Mouse (Mus musculus) G1E (cell line): ENCODE results near the gene Alg9. TPM values are rescaled to one million over a fixed set of nuclear protein-coding genes. Genes with fewer than 3 reads are reported as not detected.

ENCODE experiments used
- ATAC-seq: 2 replicates; pipeline ENCODE4 v1.8.0; 2016; ENCODE audit warnings: mild to moderate bottlenecking; ENCODE audit not compliant: insufficient number of reproducible peaks, poor library complexity, low FRiP score, severe bottlenecking; ENCODE audit errors: extremely low read depth
- DNase-seq: peaks from one replicate; pipeline ENCODE4 v3.0.0; 2012; ENCODE audit warnings: low spot score
- H3K27me3 ChIP-seq: 2 replicates; pipeline ENCODE4 v1.6.1; 2012; ENCODE audit warnings: mild to moderate bottlenecking, low read length, inconsistent platforms; ENCODE audit not compliant: insufficient read depth
- H3K36me3 ChIP-seq: replicated peaks from 2 replicates; pipeline ENCODE3; 2012; ENCODE audit warnings: mild to moderate bottlenecking, inconsistent platforms
- H3K4me1 ChIP-seq: 2 replicates; pipeline ENCODE4 v1.6.1; 2012; ENCODE audit warnings: low read depth, low read length, inconsistent platforms, mixed read lengths; ENCODE audit not compliant: insufficient read depth
- H3K4me3 ChIP-seq: 2 replicates; pipeline ENCODE4 v1.5.1; 2012; ENCODE audit warnings: low read depth, mild to moderate bottlenecking, inconsistent platforms, low read length, moderate library complexity, mixed read lengths
- H3K9me3 ChIP-seq: replicated peaks from 2 replicates; pipeline ENCODE4 v1.6.1; 2012; ENCODE audit warnings: inconsistent platforms
- CTCF ChIP-seq: IDR thresholded peaks from 2 replicates; pipeline ENCODE4 v1.5.1; 2012; ENCODE audit warnings: low read depth, low read length, inconsistent platforms, mixed read lengths
- GATA1 ChIP-seq: IDR thresholded peaks from 2 replicates; pipeline ENCODE4 v1.6.1; 2012; ENCODE audit warnings: borderline replicate concordance, low read length, inconsistent platforms, mixed read lengths
- GATA2 ChIP-seq: IDR thresholded peaks from 2 replicates; pipeline ENCODE4 v1.6.1; 2012; ENCODE audit warnings: low read depth, low read length, inconsistent platforms, borderline replicate concordance
- POLR2AphosphoS5 ChIP-seq: IDR thresholded peaks from 2 replicates; pipeline ENCODE4 v1.6.1; 2012; ENCODE audit warnings: low read depth, low read length, inconsistent platforms; ENCODE audit not compliant: insufficient replicate concordance
- TAL1 ChIP-seq: conservative IDR thresholded peaks from 2 replicates; pipeline ENCODE4 v1.6.1; 2012; ENCODE audit warnings: low read depth, low read length, inconsistent platforms, mixed read lengths
- polyA plus RNA-seq: library from polyadenylated mRNA; stranded (reverse); fragments of >175 nt; gene quantifications from 2 replicates; pipeline ENCODE4 v1.2.3, GENCODE M21; 2012
- total RNA-seq, 2 experiments: library from RNA; stranded (forward) in 1 of 2; stranded (reverse) in 1 of 2; fragments of 200-1000 nt in 1 of 2; fragments of >200 nt in 1 of 2; fragmentation: Nextera tagmentation in 1 of 2; gene quantifications; 2 replicates each; pipeline ENCODE4 v1.2.3; 2014 to 2017

Gene Alg9
- total and polyA plus RNA-seq, 3 experiments: 14.8 to 35.3 (median 21.9) TPM

DNA sequence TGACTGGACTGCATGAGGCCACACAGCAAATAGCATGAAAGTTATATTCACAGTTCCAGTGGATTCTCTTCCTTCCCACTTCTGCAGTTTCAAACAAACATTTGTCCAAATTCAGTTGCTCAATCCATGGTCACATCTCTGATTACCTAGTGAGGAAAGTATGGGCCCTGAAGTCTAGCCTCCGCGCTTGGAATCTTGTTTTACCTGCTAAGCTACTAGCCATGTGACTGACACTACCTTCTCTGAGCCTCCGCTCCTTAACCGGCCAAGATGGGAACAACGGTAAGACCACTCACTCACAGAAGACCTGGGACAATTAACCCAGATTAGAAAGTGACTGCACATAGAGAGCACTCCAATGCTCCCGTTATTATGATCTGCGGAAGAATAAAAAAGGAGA, 29.0 kb upstream of the Alg9 start:
- DNase-seq (no peak), ATAC-seq (no peak)
- H3K9me3 ChIP-seq: no peaks in the 10 kb centered on the region
- no peak overlapping the region for H3K4me3 ChIP-seq
- 0 out of 2 replicates have a peak, but pooled peaks cover 2% of the 10 kb centered on the region for H3K4me1 ChIP-seq
- H3K27me3 ChIP-seq: peaks cover 52% of the 10 kb centered on the region
- H3K36me3 ChIP-seq: no peaks in the 10 kb centered on the region
- no peak for TF ChIP-seq GATA1
- TF ChIP-seq POLR2AphosphoS5: no peak
- TF ChIP-seq CTCF: no peak
- no peak for TF ChIP-seq TAL1
- TF ChIP-seq GATA2: no peak

DNA sequence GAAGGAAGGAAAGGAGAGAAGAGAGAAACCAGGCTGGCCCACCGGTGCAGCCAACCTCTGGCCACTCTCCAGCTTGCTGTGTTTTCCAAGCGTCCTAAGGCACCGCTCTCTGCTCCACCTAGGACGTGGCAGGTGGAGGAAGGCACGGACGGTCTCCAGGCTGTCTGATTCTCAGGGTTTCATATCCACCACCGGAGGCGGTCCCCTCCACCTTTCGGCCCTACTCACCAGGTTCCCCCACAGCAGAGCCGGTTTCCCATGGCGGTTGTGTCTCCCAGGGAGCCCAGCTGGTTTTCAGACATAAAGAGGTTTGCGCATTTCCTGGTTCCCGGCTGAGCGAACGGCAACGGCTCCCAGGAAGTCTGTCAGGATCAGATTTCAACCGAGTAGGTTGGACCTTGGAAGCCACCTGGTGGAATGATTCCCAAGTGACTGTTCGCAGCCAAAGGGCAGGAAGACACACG, 28.6 kb upstream of the Alg9 start, which contains the start of gene 2310030G06Rik:
Gene 2310030G06Rik (minus strand): TSS at position 323 of the 464 bp plus-strand sequence.
- no peak for TF ChIP-seq GATA2
- TF ChIP-seq CTCF: no peak
- no peak for TF ChIP-seq POLR2AphosphoS5
- TF ChIP-seq GATA1: no peak
- no peak for TF ChIP-seq TAL1
- no peak for ATAC-seq
- Histone ChIP-seq H3K36me3 (no peaks in the 10 kb centered on the region), H3K27me3 (peaks cover 51% of the 10 kb centered on the region), H3K4me1 (0 out of 2 replicates have a peak, but pooled peaks cover 2% of the 10 kb centered on the region), H3K9me3 (no peaks in the 10 kb centered on the region), H3K4me3 (no peak within 1 kb of the TSS)
- no peak for DNase-seq

DNA sequence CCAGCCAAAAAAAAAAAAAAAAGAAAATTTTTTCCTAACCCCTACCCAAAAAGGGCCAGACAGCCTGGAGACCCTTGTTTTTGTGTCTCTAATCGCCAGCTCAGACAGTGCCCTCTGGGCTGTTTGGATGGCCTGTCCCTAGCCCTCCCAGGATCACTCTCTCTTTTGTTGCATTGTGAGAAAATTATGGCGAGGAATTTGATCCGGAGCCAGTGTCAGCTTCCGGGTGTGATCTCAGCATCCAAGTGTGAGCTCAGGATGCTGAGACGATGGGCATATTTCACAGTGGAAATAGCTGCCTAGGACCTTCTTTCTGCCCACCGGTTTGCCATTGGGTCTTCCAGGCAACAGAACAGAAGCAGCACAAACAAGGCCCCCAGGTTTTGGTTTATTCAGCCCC, 24.1 kb upstream of the Alg9 start:
- TF ChIP-seq GATA2 (no peak), GATA1 (no peak), POLR2AphosphoS5 (no peak), CTCF (no peak), TAL1 (no peak)
- Histone ChIP-seq H3K27me3 (peaks cover 55% of the 10 kb centered on the region), H3K4me1 (0 out of 2 replicates have a peak, but pooled peaks cover 2% of the 10 kb centered on the region), H3K36me3 (no peaks in the 10 kb centered on the region), H3K9me3 (no peaks in the 10 kb centered on the region), H3K4me3 (no peak overlapping the region)
- DNase-seq: no peak
- no peak for ATAC-seq

DNA sequence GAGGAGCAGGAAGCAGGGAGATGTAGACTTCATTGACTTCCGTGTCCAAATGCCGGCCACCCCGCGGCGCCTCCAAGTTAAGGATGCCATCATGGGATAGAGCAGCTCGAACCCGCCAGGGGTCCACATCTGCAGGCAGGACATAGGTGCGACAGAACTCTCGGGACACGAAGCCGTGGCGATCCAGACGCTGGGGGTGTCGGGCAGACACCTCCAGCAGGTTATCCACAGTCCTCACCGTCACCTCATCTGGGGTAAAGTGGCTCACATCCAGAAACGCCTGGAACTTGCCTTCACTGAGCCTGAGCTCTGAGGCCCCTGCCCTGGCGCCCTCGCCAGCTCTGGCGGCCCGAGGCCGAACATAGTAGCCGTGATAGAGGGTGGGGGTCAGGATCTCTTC, 23.5 kb upstream of the Alg9 start, which contains the start of gene Cryab:
Gene Cryab (plus strand): TSS at position 3 of the 400 bp plus-strand sequence.
- ATAC-seq: no peak
- Histone ChIP-seq H3K27me3 (peaks cover 51% of the 10 kb centered on the region), H3K36me3 (no peaks in the 10 kb centered on the region), H3K4me3 (no peak within 1 kb of the TSS), H3K9me3 (no peaks in the 10 kb centered on the region), H3K4me1 (no peaks in the 10 kb centered on the region)
- TF ChIP-seq POLR2AphosphoS5 (no peak), GATA1 (no peak), GATA2 (no peak), CTCF (no peak), TAL1 (no peak)
- no peak for DNase-seq

DNA sequence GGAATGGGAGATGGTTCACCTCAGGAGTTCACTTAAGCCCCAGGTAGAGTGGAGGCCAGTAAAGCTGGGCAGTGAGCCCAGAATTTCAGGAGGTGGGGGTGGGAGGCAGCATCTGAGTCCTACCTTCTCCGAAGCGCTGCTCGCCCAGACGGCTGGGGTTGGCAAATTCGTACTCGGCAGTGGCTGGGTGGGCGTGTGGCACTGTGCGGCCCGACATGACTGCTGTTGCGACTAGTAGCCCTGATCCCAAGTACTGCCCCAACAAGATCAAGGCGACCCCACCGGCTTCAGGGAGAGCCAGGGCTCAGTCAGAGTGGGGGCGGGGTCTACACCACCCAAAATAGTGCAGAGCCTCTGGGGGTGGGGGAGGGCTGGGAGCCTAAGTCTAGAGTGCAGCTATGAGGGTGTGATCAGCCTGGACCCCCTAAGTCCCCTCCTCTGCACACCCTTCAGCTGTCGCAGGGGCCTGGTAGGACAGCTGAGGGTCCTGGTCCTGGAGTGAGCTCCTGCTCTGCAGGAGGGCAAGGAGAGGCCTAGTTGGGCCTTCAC, 22.7 kb upstream of the Alg9 start, which contains the start of gene Hspb2:
Gene Hspb2 (minus strand): TSS at position 301 of the 549 bp plus-strand sequence.
- H3K9me3 ChIP-seq: no peaks in the 10 kb centered on the region
- no peak for DNase-seq
- no peak within 1 kb of the TSS for H3K4me3 ChIP-seq
- ATAC-seq: no peak
- TF ChIP-seq TAL1: no peak
- TF ChIP-seq CTCF: no peak
- TF ChIP-seq GATA2: no peak
- TF ChIP-seq POLR2AphosphoS5: no peak
- no peak for TF ChIP-seq GATA1
- H3K4me1 ChIP-seq: no peaks in the 10 kb centered on the region
- peaks cover 43% of the 10 kb centered on the region for H3K27me3 ChIP-seq
- H3K36me3 ChIP-seq: no peaks in the 10 kb centered on the region

DNA sequence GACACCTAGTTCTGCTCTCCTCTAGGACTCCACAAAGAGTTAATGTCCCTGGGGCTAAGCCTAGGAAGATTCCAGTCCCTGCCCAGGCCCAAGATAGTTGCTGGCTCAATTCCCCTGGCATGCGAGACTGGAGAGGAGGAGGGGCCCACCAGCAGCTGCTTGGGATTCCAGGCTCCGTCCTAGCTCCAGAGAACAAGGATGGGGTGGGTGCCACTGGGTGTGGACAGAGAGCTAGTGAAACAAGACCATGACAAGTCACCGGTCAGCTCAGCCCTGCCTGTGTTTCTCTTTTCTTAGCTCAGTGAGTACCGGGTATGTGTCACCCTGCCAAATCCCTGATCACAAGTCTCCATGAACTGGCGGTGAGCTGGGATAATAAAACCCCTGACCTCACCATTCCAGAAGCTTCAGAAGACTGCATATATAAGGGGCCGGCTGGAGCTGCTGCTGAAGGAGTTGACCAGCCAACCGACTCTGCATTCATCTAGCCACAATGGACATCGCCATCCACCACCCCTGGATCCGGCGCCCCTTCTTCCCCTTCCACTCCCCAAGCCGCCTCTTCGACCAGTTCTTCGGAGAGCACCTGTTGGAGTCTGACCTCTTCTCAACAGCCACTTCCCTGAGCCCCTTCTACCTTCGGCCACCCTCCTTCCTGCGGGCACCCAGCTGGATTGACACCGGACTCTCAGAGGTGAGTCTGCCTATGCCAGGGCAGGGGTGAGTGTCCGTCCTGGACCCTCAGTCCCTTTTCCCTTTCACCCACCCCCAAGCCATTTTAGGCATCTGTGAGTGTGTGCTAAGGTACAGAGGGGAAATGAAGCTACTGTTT, 21.8 kb upstream of the Alg9 start:
- Histone ChIP-seq H3K4me1 (no peaks in the 10 kb centered on the region), H3K36me3 (no peaks in the 10 kb centered on the region), H3K9me3 (no peaks in the 10 kb centered on the region), H3K4me3 (no peak overlapping the region), H3K27me3 (peaks cover 36% of the 10 kb centered on the region)
- ATAC-seq (no peak), DNase-seq (no peak)
- TF ChIP-seq CTCF: no peak
- no peak for TF ChIP-seq POLR2AphosphoS5
- TF ChIP-seq GATA1: no peak
- TF ChIP-seq TAL1: no peak
- no peak for TF ChIP-seq GATA2
